Mouse (Mus musculus) cerebellum, adult 11 months (tissue): Measurements from ENCODE around the gene Vash2.
"Not testable (repeated sequence)": the region's sequence is repeated elsewhere in the genome, so short reads cannot be mapped to it uniquely, and the experiment has no call there.

Experiments used
- DNase-seq: peaks from one replicate; pipeline ENCODE4 v3.0.0; 2022

The Vash2 gene

GRCm38 (mm10) chr1:190974191-190974590, 4.9 kb downstream of the Vash2 start:
- no peak for DNase-seq

GRCm38 (mm10) chr1:190972612-190973192, 6.4 kb downstream of the Vash2 start:
- DNase-seq, result no peak

DNA sequence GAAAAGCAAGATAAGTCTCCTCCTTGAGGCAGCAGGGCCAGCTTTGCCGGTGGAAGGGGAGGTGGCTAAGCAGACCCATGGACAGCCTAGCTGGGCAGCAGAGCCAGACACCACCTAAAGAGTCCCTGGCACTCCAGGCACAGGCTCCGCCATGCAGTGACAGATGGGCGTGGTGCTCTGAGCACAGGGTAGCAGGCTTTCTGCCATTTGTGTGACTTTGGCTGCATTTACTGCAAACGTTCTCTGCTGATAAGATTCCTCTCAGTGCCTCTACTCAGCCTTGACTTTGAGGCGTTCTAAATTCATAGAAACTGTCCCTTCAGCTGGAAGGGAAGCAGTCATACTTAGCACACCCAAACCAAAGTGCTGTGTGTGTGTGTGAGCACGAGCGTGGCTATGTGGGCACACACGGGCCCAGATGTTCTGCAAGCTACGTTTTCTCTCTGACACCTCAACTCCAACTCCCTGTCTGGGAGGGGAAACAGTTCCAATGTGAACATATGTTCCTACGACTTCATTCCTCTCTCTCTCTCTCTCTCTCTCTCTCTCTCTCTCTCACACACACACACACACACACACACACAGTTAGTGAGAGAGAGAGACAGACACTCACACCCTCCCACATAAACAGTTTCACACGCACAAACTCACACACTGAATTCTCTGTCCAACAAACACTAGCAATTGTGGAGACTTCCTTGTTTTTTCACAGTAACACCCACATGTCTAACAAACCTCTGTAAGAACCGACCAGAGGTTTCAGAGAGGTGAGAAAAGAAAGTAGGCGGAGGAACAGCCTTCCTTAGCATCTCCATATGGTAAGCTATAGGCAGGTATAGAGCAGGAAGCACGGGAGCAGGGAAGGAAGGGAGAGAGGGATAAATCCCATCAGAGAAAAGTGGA, 7.1 kb downstream of the Vash2 start:
- DNase-seq, result no peak

DNA sequence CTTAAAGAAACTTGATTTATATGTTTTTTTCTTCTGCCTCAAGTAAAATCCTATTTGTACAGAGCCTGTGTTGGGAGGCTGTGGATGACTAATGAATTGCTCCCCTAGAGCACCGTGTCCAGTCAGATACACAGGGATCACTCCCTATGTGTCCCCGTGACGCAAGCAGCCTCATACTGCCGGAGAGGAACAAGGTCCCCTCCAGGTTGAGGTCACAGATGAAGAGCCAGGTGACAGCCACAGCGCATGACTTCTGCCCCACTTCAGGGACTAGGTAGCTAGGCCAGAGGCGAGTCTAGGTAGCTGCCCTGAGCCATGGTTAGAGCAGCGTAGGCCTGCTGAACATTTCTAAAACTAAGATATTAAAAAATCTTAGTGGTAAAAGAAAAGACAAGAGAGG, 11.1 kb downstream of the Vash2 start:
- no peak for DNase-seq

DNA sequence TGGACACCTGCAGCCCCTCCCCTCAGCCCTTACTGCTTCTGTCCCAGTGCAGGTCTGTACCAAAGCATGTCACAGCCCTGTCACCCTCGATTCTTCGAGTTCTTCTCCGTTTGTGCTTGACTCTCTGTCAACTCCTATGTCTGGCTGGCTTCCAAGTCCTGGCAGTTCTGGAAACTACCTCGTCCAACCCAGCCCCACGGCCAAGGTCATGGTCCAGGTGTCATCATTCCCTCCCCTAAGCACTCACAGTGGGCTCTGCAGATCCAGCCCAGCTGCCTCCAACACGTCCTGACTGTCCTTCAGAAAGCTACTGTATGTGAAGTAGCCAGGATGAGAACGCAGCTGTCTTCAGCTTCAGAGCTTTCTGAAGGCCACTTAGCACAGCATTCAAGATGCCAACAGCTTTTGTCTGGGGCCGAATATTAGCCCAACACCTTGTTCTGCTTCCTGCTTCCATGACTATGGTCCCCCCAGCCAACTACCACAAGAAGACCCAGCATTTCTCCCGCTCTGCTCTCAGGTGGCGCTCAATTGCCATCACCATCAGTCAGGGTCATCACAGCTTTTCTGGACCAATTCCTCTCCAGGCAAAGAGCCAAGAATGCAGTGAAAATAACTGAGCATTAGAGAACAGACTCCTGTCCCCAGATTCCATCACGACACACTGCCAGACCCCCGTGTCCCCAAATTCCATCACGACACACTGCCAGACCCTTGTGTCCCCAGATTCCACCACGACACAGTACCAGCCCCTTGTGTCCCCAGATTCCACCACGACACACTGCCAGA, 13.9 kb downstream of the Vash2 start:
- DNase-seq, result no peak

DNA sequence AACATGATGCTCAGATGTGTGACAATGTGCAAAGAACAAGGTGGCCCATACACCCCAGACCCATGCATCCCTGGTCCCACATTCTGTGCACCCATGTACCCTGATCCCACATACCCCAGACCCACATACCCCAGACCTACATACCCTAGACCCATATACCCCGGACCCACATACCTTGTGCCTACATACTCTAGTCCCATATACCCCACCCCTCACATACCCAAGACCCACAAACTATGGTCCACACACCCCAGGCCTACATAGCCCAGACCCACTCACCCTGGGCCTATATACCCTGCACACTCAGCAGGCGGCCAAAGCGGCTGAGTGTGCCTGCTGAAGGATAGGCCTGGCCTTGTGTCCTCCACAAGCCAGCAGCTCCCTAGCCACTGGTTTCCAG, 16.3 kb downstream of the Vash2 start:
- DNase-seq, result no peak

DNA sequence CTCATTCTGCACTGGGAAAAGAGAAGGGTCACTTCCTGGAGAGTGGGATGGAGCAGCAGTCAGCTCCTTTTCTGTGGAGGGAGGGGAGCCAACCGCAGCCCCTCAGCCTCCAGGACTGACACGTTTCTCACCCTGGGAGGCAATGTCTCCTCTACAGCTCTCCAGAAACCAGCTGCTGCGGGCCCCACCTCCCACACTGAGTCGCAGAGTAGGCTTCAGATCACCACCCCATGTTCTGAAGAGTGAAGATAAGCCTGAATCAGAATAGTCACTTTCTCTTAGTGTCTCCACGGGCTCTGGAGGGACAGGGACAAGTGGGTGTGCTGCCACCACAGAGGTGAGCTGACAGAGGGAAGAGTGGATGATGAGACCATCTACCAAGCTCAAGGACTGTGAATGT, 20.3 kb downstream of the Vash2 start:
- DNase-seq, result no peak

GRCm38 (mm10) chr1:190953009-190953408, 26.1 kb downstream of the Vash2 start:
- DNase-seq, result no peak

DNA sequence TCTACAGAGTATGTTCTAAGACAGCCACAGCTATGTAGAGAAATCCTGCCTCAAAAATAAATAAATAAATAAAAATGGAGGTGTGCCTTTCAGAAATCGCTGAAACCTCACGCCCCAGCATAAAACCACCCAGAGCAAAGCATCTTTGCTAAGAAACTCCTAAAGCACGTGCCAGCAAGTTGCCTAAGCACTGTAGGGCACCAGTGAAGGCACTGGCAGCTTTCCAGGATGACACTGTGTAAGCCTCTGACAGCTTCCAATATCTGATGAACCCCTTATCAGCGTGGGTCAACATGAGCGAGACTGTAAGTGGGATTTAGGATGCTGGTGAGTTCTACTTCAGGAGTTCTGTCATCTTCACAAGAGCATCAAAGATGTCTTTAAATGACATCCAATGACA, 28.1 kb downstream of the Vash2 start:
- DNase-seq, result no peak

DNA sequence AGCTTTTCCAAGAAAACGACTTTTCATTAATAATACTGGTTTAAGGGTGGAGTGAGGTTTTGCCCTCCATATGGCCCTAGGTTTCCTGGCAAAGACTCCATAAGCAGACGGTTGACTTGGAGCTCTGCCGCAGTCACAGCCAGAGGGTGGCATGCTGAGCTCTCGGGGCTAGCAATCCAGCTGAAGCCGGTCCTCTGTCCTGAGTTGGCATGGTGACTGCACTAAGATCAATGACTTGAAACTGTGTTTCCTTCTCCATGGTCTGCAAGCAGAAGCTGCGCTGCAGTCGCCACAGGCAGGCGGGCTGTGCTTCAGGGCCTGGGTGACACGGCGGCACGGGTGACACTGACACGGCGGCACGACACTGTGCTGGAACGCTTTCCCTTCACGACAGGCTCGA, 30.2 kb downstream of the Vash2 start:
- DNase-seq, result peak; percentile 48

DNA sequence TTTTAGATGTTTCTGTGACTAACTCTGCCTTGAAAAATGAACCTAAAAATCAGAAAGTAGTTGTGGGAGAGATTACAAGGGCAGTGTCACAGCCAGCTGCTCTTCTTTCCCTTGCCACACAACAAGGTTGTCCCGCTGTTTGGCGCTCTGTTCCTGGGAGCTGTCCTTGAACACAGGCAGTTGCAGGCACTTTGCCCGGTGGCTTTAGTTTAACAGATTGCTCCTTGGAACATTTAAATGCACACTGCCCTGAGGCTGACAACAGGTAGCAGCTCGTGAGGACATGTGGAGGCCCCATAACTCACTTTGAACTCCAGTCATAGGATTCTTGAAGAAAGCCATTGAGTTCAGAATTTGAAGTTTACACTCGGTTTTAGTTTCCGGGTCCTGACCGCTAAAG, 30.7 kb downstream of the Vash2 start:
- peak; percentile 32 for DNase-seq

- no peak for DNase-seq
Measured at GRCm38 (mm10) chr1:190947986-190948385, 31.1 kb downstream of the Vash2 start.

- peak; percentile 58 for DNase-seq
Measured at GRCm38 (mm10) chr1:190944109-190944760, 34.9 kb downstream of the Vash2 start.

DNA sequence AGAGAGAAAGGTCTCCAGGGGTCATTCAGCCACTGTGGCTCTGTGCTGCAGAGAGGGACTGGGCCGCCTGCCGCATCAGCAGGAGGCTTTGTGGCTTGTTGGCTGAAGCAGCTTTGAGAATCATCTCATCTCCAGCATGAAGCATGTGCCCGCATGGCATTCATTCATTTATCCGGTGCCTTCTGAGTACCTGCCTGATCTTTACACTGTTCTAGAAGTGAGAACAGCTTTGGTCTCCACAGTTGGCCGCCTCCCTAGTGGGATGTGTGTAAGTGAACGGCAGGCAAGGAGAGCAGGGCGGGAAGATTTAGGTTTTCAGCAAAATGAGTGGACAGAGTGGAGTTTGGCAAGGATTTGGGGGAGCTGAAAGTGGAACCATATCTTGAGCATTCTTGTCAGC, 39.3 kb downstream of the Vash2 start:
- DNase-seq, result peak; percentile 39

DNA sequence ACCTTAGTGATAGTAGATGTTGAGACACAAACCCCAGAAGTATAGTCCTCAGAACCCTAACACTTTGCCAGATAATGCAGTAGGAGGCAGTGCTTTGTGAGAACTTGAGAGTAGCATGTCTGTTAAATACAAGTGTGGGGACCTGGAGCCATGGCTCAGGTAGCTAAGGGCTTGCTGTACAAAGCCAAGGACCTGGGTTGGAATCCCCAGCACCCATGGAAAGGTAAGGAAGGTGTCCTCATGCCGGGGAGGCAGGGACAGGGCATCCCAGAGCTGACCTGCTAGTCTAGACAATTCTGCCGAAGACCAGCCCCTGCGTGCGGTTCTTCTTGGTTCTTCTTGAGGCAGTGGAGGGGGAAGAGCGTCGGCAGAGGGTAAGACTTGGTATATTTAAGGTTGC, 48.9 kb downstream of the Vash2 start:
- no peak for DNase-seq

GRCm38 (mm10) chr1:190929010-190929695, 49.9 kb downstream of the Vash2 start:
- DNase-seq, result peak; percentile 38

DNA sequence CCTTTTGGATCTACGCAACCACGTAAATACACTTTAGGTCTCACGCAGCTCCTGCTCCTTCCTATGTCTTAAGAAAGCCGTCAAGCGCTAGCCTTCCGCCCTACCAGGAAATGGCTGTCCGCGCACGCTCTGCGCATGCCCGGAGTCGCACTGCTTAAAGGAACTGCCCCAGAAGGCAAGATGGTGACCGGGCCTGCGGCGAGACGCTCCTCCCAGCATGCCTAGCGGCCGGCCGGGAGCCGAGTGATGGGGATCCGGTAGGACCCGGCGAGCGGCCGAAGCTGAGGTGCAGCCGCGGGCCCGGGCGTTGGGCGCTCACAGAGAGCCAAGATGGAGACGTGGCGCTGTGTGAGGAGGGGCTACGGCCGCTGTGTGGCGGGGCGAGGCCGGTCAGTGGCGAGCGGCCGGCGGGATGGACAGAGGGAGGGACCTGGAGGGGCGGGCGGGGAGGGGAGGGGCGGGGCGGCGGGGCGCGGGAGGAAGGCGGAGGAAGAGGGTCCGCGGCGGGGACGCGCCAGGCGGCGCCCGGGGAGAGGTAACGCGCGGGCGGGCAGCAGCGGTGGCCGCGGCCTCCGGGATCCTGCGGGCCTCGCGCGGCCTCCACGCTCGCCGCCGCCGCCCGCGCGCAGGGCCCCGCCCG, 50.6 kb downstream of the Vash2 start:
- DNase-seq, result peak; percentile 97

DNA sequence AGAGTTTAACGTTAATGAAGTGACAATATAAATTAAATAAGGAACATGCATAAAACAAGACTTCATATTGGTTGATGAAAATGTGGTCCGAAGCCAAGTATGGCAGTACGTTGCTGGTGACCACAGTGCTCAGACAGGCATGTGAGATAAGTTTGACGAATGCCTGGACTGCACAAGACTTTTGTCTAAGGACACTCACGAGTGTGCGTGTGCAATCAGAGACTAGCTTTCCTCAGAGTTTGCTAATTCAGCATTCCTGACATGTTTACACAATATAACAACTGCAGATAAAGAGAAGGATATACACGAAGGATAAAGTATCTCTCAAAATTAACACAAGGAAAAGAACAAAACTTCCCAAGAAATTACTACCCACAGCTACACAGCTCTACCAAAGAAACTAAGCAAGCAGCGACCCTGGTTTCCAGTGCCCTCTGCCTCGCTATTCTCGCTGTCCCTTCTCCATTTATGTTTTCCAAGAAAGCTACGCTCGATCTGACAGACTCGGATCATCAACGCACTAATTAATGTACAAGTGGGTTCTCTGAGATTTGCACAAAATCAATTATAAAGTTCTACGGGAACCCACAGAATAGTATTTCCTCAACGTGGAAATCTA, 51.2 kb downstream of the Vash2 start:
- DNase-seq, result no peak

- DNase-seq, result no peak
Measured at GRCm38 (mm10) chr1:190927311-190927710, 51.8 kb downstream of the Vash2 start.

DNA sequence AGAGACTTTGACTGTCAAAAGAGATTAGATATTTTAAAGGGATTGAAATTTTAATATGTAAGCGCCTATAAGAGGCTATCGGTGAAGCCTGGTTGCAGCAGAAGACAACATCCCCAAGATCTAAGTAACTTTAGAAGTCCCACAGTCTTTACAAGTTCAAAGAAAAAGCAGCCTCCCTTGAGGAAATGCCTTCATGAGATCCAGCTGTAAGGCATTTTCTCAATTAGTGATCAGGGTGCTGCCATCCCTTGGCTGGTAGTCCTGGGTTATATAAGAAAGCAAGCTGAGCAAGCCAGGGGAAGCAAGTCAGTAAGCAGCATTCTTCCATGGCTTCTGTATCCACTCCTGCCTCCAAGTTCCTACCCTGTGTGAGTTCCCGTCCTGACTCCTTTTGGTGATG, 54.3 kb downstream of the Vash2 start, which contains the start of gene Angel2:
Angel2 (plus strand) TSS at position 301 of the 400 bp plus-strand sequence.
- DNase-seq, result not testable (repeated sequence)

GRCm38 (mm10) chr1:190919725-190920469, 59.2 kb downstream of the Vash2 start:
- DNase-seq, result no peak
